Mouse (Mus musculus): Measurements from ENCODE around the gene Pknox1. TPM values are rescaled to one million over a fixed set of nuclear protein-coding genes. Genes with fewer than 3 reads are reported as not detected.
A peak's percentile ranks its signal among the peaks of the same experiment; 100 is the strongest.
"Not testable (repeated sequence)": the region's sequence is repeated elsewhere in the genome, so short reads cannot be mapped to it uniquely, and the experiment has no call there.

The Pknox1 gene
- 23.9 and 25.0 TPM in 2 replicates for total RNA-seq (2021)
- long read RNA-seq, full-length matches to known transcripts = 10 of 17 reads
- long read RNA-seq, partial matches to known transcripts = 3 of 17 reads
- long read RNA-seq, other reads (novel, unspliced or antisense) = 4 of 17 reads

DNA sequence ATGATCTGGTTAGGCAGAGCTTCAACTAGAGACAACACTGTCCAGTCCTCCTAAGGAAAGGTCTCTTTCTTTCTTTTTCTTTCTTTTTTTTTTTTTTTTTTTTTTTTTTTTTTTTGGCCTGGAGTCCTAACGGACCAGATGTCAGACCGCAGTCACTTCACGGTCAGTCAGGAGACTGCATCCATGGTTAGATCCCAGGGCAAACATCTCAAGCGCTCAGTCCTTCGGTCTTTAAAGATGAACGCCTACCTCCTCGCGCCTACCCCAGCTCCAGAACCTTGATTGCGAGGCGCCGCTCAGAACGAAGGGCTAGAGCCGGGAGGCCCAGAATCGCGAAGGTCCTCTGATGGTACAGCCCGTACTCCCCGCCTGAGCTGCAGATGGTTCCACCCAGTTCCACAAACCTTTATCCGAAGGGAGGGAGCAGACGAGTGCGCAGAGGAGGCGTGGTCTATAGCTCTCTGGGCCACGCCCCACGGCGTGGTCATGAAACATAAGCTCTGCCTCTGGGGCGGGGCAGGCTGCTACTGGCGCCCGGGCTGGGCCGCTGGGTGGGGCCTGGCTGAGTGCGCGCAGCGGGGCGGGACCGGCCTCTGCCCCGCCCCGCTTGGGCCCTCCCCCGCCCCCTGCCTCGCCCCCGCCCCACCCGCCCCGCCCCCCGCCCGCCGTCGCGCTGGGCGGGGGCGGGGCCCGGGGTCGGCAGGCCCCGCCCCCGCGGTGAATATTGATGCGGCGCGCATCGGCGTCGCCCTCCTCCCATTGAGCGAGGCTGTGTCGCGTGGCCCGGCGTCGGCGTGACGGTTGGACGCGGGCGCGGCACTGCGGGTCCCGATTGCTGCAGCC is at the start of gene Pknox1:
TSS of gene Pknox1 (plus strand) at position 720 of the 843 bp plus-strand sequence.
- DNase-seq = peak; percentile 97

- DNase-seq = no peak
These were observed 45.1 kb upstream of the Pknox1 start for GRCm38 (mm10) chr17:31519344-31519945.

- DNase-seq = peak; percentile 99
These were observed 44.3 kb upstream of the Pknox1 start, which contains the start of the genes Wdr4 and Ndufv3 for GRCm38 (mm10) chr17:31519946-31520838. TSS of gene Wdr4 (minus strand) at chr17:31519980. TSS of gene Ndufv3 (plus strand) at chr17:31520115.

- DNase-seq = peak; percentile 61
These were observed 43.6 kb upstream of the Pknox1 start for GRCm38 (mm10) chr17:31520895-31521294.

DNA sequence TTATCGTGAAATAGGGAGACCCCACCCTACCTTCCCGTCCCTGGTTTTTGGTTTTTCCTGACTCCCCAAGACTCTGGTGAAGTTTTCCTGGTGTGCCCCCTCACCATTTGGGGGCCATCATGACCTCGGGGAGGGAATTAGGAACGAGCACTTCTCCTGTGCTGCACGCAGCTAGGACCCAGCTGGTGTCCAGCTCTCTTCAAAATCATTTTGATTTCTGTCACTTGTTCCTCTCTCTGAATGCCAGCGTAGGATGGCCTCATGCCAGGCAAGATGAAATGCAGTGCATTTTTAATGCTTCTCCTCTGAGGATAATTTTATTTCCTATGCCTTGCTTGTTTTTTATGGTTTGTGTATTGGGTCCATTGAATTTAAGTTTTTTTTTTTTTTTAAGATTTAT is 42.6 kb upstream of the Pknox1 start:
- DNase-seq = no peak

- DNase-seq = no peak
These were observed 39.4 kb upstream of the Pknox1 start for GRCm38 (mm10) chr17:31525114-31525513.

DNA sequence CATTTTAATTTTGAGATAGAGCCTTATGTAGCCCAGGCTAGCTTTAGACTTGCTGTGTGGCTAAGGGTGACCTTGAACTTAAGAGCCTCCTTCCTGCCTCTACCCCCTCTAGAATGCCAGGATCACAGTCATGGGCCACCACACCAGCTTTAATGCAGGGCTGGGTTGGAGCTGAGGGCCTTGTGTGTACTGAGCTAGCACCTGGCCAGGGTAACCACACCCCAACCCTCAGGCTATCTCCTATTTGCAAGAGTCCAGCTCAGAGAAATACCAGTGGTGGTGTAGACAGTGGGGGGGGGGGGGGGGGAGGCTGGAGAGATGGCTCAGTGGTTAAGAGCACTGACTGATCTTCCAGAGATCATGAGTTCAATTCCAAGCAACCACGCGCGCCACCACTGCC is 38.7 kb upstream of the Pknox1 start:
- no peak for DNase-seq

- DNase-seq = no peak
These were observed 35.2 kb upstream of the Pknox1 start for GRCm38 (mm10) chr17:31529314-31529713.

GRCm38 (mm10) chr17:31531441-31532158 is 32.9 kb upstream of the Pknox1 start:
- no peak for DNase-seq

- DNase-seq = not testable (repeated sequence)
These were observed 32.2 kb upstream of the Pknox1 start for GRCm38 (mm10) chr17:31532331-31532730.

DNA sequence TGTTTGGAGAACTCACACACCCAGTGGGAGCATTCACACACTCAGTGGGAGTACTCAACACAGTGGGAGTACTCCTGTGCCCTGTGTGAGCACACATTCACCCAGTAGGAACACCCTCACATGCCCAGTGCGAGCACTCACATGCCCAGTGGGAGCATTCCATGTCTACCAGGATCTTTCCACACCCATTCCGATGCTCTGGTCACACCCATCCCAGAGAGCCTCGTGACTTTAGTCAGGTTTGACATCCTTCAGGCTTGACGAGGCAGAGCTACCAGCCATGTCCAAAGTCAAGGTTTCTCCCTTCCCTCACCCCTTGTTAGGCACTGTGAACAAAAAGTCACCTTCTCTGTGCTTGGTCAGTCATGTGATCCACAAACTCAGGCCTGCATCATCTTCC is 29.2 kb upstream of the Pknox1 start:
- DNase-seq = no peak

- DNase-seq = peak; percentile 16
These were observed 28.5 kb upstream of the Pknox1 start for GRCm38 (mm10) chr17:31535871-31536629.

DNA sequence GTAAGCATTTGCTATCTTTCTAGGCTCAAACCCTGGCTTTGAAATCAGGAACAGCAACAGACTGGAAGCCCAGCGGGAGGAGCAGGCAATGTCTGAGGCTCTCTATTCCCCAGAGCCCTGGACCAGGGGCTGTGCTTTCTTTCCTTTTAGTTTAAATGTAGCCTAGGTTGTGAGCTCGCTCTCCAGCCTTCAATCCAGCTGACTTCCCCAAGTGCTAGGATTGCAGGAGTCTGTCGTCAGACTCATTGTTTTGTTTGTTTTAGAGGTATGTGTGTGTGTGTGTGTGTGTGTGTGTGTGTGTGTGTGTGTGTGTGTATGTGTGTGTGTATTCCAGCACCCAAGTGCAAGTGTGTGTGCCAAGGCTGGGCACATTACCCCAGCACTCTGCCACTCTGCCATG is 24.4 kb upstream of the Pknox1 start:
- DNase-seq = no peak

DNA sequence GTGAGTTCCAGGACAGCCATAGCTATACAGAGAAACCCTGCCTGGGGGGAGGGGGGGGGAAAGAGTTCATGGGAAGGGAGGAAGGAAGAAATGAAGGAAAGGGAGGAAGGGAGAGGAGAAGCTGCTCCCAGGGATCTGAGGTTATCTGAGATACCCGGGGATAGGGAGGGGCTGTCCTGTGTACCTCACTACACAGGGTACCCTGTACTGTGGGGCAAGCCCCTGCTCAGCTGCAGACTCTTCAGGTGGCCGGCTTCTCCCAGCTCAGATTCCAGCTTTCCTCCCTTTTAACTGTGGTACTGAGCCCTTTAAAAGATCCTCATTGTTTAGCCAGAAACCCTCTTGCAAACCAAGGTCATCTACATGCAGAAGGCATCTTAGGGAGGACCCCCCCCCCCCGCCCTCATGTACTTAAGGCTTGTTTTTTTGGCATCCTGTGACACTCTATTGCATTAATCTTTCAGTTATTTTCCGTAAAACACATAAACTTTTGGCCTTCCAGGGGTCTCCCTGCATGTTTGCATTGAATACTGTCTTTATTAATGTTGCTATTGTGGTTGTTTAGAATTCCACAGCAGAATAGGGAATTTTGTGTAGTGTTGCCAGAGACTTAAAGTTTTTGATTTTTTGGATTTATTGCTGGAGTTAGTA is 23.6 kb upstream of the Pknox1 start:
- no peak for DNase-seq

GRCm38 (mm10) chr17:31541460-31541831 is 23.1 kb upstream of the Pknox1 start:
- DNase-seq = peak; percentile 30

- no peak for DNase-seq
These were observed 21.0 kb upstream of the Pknox1 start for GRCm38 (mm10) chr17:31543574-31543973.

GRCm38 (mm10) chr17:31546444-31547196 is 17.9 kb upstream of the Pknox1 start:
- DNase-seq = no peak

GRCm38 (mm10) chr17:31547974-31548373 is 16.6 kb upstream of the Pknox1 start:
- no peak for DNase-seq

- DNase-seq = no peak
These were observed 15.1 kb upstream of the Pknox1 start for GRCm38 (mm10) chr17:31549389-31549788.

DNA sequence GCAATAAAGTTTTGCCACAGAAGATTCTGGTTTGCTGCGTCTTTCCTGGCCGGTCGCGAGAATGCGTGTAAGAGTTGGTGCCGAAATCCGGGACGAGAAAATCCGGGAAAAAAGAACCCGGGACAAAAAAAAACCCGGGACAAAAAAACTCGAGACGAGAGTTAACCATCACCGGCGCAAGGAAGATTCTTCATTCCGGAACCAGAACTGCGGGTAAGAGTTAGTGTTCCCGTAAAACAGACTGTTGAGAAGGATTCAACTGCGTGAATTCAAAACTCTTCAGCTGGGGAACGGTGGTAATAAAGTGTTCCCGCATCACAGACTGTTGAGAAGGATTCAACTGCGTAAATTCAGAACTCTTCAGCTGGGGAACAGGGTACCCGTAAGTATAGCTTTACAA is 11.9 kb upstream of the Pknox1 start:
- DNase-seq = not testable (repeated sequence)

All from adrenal gland, postnatal 25 days (tissue).